Mouse (Mus musculus): Measurements from ENCODE around the gene Bcas3. TPM values are rescaled to one million over a fixed set of nuclear protein-coding genes. Genes with fewer than 3 reads are reported as not detected.

Bcas3 gene
- total RNA-seq, 2 experiments from 2014 or later = 33.5 to 40.0 TPM

GRCm38 (mm10) chr11:85842596-85843346, 489.8 kb downstream of the Bcas3 start:
- DNase-seq = no peak

DNA sequence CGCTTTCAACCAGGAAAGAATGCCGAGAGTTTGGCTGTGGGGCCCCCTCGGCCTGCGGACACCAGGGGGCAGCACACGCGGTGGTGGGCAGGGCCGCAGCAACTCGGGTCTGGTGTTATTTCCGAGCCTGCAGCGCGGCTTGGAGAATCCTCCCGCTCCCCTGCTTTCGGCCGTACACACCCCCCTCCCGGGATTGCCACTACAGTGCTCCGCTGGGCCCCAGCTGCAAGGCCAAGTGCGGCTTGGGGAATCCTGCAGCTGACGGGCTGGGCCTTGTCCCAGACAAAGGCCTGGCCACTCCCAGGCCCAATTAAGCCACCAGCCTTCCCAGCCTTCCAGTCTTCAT, 490.4 kb downstream of the Bcas3 start:
- peak; percentile 92 for DNase-seq

DNA sequence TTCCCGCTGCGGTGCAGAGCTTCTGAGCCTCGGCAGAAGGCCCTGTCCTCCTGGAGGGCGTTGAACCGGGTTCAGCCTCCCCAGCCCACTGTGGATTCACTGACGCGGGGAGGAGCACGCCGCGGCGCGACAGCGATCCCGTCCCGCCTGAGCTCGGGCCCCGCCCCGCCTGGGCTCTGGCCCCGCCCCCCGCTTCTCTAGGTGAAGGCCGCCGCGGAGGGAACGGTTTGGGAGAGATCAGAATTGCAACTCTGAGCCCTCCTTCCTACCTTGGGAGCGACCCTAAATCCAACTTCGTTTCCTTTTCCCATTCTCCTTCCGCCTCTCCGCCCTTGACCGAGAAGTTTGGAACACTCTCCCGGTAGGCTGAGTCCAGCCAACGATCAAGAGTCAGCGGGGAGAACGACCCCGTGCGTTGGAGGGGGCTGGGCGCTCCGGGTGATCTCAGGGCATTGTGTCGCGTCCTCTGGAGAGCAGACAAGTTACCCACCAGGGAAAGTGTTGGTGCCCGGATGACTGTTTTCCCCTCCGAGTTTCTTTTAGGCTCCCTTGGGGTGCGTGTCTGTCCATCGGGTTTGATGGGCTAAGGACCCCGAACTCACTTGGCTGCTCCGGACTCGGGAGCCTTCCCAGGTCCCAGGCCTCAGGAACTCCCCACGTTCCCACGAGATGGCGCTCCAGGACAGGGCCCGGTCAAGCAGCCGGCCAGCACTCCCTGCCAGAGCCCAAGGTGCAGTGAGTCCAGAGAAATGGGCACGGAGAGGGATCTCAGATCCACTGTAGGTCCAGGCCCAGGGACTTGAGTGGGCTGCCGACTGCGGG, 491.4 kb downstream of the Bcas3 start:
- DNase-seq = peak; percentile 96

- no peak for DNase-seq
Observed at GRCm38 (mm10) chr11:85844971-85845370, 492.0 kb downstream of the Bcas3 start.

DNA sequence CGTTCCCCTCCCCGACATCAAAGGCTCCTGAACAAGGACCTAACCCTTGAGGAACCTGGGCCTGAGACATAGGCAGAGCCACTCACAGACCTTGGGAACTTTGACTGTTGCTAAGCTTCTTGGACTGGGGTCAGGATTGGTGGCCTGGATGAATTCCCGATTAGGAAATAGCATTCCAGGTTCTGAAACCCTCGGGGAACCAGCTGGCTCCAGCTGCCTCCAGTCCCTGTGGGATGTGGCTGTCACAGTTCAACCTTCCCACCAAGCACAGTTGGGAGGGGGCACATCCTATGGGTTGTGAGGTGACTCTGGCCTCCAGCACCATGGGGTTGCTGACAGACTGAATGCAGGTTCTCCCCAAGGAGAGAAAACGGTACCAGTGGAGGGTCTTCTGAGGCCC, 493.0 kb downstream of the Bcas3 start:
- DNase-seq = peak; percentile 75

DNA sequence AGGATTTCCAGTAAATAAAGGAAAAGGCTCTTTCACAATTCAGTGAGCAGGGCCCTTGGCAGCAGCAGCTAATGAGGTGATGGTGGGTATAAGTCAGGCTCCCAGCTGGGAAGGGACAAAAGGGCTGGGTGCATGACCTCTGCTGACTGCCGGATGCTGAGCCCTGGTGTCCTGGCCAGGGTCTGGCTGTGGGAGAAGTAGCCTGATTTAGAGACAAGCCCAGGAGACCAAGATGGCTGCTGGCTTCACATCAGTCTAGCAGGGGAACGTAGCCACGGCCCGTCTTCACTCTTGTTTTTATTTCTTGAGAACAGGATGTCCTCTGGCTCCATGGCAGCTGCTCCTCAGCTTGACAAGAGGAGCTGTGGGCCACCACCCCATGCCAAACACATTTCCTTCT, 493.5 kb downstream of the Bcas3 start:
- peak; percentile 61 for DNase-seq

GRCm38 (mm10) chr11:85849037-85849436, 496.1 kb downstream of the Bcas3 start:
- DNase-seq = peak; percentile 84

DNA sequence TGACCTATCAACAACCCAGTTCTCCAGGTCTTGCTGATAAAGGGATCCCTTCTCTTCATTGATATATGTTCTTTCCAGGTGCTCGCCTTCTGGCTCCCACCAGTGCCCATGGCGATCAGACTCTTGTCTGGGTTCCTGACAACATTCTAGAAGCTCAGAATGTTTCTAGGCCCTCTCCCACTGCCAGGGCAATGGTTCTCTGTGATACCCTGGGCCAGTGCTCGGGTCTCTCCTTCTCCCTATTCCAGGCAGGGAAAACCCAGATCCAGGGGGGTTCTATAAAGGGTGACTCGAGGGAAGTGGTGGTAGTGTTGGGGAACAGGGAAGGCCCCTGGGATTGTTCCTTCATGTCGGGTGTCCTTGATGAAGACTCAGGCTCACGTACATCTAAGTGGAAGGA, 497.3 kb downstream of the Bcas3 start, which contains the start of gene Gm11444:
Gm11444 (minus strand) TSS at position 101 of the 400 bp plus-strand sequence.
- DNase-seq = no peak

- peak; percentile 28 for DNase-seq
Observed at GRCm38 (mm10) chr11:85850758-85851157, 497.8 kb downstream of the Bcas3 start.

DNA sequence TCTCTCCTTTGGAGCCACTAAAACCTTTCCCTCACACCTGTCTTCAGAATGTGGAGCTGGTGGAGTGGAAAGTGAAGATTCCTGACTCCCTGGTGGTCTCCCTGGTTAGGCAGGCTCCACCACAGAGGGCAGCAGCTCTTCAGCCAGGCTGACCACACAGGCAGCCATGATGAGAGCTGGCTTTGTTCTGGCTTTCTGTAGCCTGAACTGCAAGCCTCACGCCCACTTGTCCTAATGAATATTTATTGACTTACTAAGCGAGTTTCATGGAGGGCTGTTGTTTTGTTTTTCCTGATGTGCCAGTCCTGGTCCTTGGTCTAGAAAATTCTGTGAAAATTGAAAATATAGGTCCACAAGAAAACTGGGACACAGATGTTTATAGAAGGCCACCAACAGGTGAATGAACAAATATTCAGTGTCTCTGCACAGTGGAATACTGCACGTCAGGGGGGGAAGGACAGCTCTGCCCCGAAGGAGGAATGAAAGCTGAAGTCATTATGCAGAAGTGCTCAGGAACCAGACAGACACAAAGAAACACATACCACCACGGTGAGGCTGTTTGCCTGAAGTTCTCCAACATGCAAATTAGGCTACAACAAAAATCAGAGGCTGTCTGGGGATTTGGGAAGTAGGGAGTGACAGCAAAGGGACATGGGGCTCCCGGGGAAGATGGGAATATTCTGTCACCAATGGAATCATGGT, 505.2 kb downstream of the Bcas3 start:
- DNase-seq = no peak

- DNase-seq = peak; percentile 29
Observed at GRCm38 (mm10) chr11:85864363-85864762, 511.4 kb downstream of the Bcas3 start.

Small RNA genes lying within 50 kb of the gene (microRNA-seq; reads per million reads assigned to microRNA genes)
- gene Mir5110 = not detected

Other genes with a start within 250 kb of the Bcas3 start
- gene Usp32, start 213.0 kb upstream of the Bcas3 start, total RNA-seq (2021) = 10 to 100 TPM; 25.3 to 29.1 TPM
- 1 to 10 TPM in 1 of 2 experiments, under 1 TPM in 1; 0.99 to 1.4 TPM for gene 1700125H20Rik, start 182.8 kb upstream of the Bcas3 start, total RNA-seq (2021)
- 10 to 100 TPM; 40.5 to 41.1 TPM for gene Appbp2, start 118.0 kb upstream of the Bcas3 start, total RNA-seq (2021)
- 10 to 100 TPM; 14.9 to 17.6 TPM for gene Ppm1d, start 41.9 kb upstream of the Bcas3 start, total RNA-seq (2021)